Mouse (Mus musculus) cerebellum, adult 2 months (tissue): ENCODE data around the gene Slc25a13.

Source experiments
- CTCF ChIP-seq: fragments of 200-500 bp; IDR thresholded peaks from 2 replicates; pipeline ENCODE4 v1.5.1; 2011; ENCODE audit warnings: low read depth, mild to moderate bottlenecking, control low read depth, low read length, moderate library complexity, borderline replicate concordance; ENCODE audit not compliant: insufficient read depth
- POLR2A ChIP-seq: fragments of 200-500 bp; IDR thresholded peaks from 2 replicates; pipeline ENCODE4 v1.6.1; 2011; ENCODE audit warnings: low read length, control low read depth, borderline replicate concordance; ENCODE audit not compliant: insufficient read depth

DNA sequence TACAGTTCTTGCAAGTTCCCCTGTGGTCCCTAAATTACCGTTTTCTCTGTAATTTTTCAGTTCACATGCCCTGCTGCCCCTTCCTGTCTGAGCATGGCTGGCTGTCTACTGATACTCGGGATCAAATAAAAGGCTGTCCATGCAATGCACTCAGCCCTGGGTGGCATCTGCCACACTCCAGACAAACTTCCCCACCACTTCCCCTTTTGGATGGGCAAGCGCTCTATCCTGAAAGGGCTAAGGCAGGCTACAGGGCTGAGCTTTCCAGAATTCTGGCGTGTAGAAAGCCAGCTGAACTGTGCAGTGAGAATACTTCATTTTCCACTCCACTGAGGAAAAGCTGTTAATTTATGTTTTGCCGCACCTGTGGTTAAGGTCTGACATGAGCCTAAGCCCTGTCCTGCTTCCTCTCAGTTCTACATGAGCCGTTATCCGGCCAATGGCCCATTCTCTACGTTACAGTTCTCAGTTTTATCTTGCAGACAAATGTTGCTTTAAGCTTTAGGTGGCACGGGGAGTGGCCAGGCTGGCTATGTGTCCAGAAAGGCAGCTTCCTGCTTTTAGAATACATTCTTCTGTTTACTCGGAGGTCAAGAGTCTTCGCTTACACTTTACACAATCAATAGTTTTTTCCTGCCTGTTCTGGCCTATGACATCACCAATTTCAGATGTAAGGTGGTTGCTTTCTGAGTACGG, 170.1 kb downstream of the Slc25a13 start:
- TF ChIP-seq CTCF (no peak), POLR2A (no peak)
